Mouse (Mus musculus): ENCODE measurements around the gene Fam107a.

- TF ChIP-seq CTCF (IDR thresholded peaks at IDR 0.05; ENCODE audit: insufficient read depth, low read depth, low read length), result no peak
- no peak for TF ChIP-seq POLR2A (IDR thresholded peaks at IDR 0.05; ENCODE audit: insufficient read depth, low read depth, low read length)
Measured at GRCm38 (mm10) chr14:8327371-8327770, 9.5 kb upstream of the Fam107a start.
